Mouse (Mus musculus): ENCODE data around the gene Kcnab3. TPM values are rescaled to one million over a fixed set of nuclear protein-coding genes. Genes with fewer than 3 reads are reported as not detected.

The Kcnab3 gene
- polyA plus RNA-seq, 1 experiment from 2014 or later: 5.1 TPM

GRCm38 (mm10) chr11:69321580-69321979 is 4.5 kb upstream of the Kcnab3 start:
- Histone ChIP-seq H3K9me3 (no peaks in the 10 kb centered on the region), H3K36me3 (peaks cover 19% of the 10 kb centered on the region), H3K4me2 (replicated peaks) (peak overlapping the region; percentile 67; the same call in 1 of the 2 replicates), H3K9ac (replicated peaks) (0 out of 2 replicates have a peak overlapping the region, but pooled peaks have one; percentile 72), H3K27ac (replicated peaks) (0 out of 2 replicates have a peak overlapping the region, but pooled peaks have one; percentile 21), H3K4me1 (peaks cover 42% of the 10 kb centered on the region), H3K27me3 (no peaks in the 10 kb centered on the region), H3K4me3 (peak overlapping the region; percentile 59)
- ATAC-seq (replicated peaks): no peak
- 93% methylated on average over 6 of the region's 6 CpGs for WGBS

- H3K4me3 ChIP-seq: peak overlapping the region; percentile 59
- H3K27me3 ChIP-seq: peaks cover 1% of the 10 kb centered on the region; the same call in 1 of the 2 replicates
- H3K4me1 ChIP-seq: peaks cover 46% of the 10 kb centered on the region
- peaks cover 19% of the 10 kb centered on the region for H3K36me3 ChIP-seq
- peak overlapping the region; percentile 72 for H3K9ac ChIP-seq (replicated peaks)
- peak overlapping the region; percentile 21; the same call in 1 of the 2 replicates for H3K27ac ChIP-seq (replicated peaks)
- H3K9me3 ChIP-seq: no peaks in the 10 kb centered on the region
- no peak for ATAC-seq (replicated peaks)
- peak overlapping the region; percentile 67 for H3K4me2 ChIP-seq (replicated peaks)
- WGBS: 50% methylated on average over 6 of the region's 6 CpGs
Measured at GRCm38 (mm10) chr11:69322010-69322409, 4.0 kb upstream of the Kcnab3 start.

GRCm38 (mm10) chr11:69322693-69323471 is 3.2 kb upstream of the Kcnab3 start:
- ATAC-seq (replicated peaks): no peak
- Histone ChIP-seq H3K4me1 (peaks cover 49% of the 10 kb centered on the region), H3K9ac (replicated peaks) (peak overlapping the region; percentile 72)

GRCm38 (mm10) chr11:69323667-69324111 is 2.4 kb upstream of the Kcnab3 start, which contains the start of the genes Cntrob and Trappc1:
Gene Cntrob (minus strand): TSS chr11:69323775.
Gene Trappc1 (plus strand): TSS chr11:69323980.
- Histone ChIP-seq H3K4me2 (replicated peaks) (peak within 1 kb of the TSS; percentile 78), H3K27me3 (peaks cover 6% of the 10 kb centered on the region; the same call in 1 of the 2 replicates), H3K4me3 (peak within 1 kb of the TSS; percentile 59), H3K4me1 (peaks cover 49% of the 10 kb centered on the region), H3K9ac (replicated peaks) (peak within 1 kb of the TSS; percentile 72), H3K27ac (replicated peaks) (peak within 1 kb of the TSS; percentile 86), H3K9me3 (no peaks in the 10 kb centered on the region), H3K36me3 (peaks cover 5% of the 10 kb centered on the region)
- peak; percentile 96 for ATAC-seq (replicated peaks)
- under 1% methylated on average over 30 of the region's 30 CpGs for WGBS

More at GRCm38 (mm10) chr11:69322693-69323471, 3.2 kb upstream of the Kcnab3 start:
- 13% methylated on average over 18 of the region's 18 CpGs for WGBS
- Histone ChIP-seq H3K4me2 (replicated peaks) (peak overlapping the region; percentile 67), H3K36me3 (peaks cover 11% of the 10 kb centered on the region), H3K27ac (replicated peaks) (peak overlapping the region; percentile 86), H3K27me3 (peaks cover 6% of the 10 kb centered on the region; the same call in 1 of the 2 replicates), H3K4me3 (peak overlapping the region; percentile 59), H3K9me3 (no peaks in the 10 kb centered on the region)

- 0 out of 2 replicates have a peak overlapping the region, but pooled peaks have one; percentile 72 for H3K9ac ChIP-seq (replicated peaks)
- no peaks in the 10 kb centered on the region for H3K36me3 ChIP-seq
- peaks cover 49% of the 10 kb centered on the region for H3K4me1 ChIP-seq
- peak overlapping the region; percentile 78 for H3K4me2 ChIP-seq (replicated peaks)
- peak overlapping the region; percentile 59; the same call in 1 of the 2 replicates for H3K4me3 ChIP-seq
- WGBS: 86% methylated on average over 6 of the region's 6 CpGs
- H3K27ac ChIP-seq (replicated peaks): no peak overlapping the region
- H3K27me3 ChIP-seq: peaks cover 6% of the 10 kb centered on the region; the same call in 1 of the 2 replicates
- H3K9me3 ChIP-seq: no peaks in the 10 kb centered on the region
- ATAC-seq (replicated peaks): no peak
Measured at GRCm38 (mm10) chr11:69324749-69325148, 1.3 kb upstream of the Kcnab3 start.

- peaks cover 6% of the 10 kb centered on the region; the same call in 1 of the 2 replicates for H3K27me3 ChIP-seq
- no peaks in the 10 kb centered on the region for H3K9me3 ChIP-seq
- peak overlapping the region; percentile 53 for H3K4me3 ChIP-seq
- ATAC-seq (replicated peaks): no peak
- H3K9ac ChIP-seq (replicated peaks): peak overlapping the region; percentile 67
- peak overlapping the region; percentile 85 for H3K4me2 ChIP-seq (replicated peaks)
- no peaks in the 10 kb centered on the region for H3K36me3 ChIP-seq
- 0 out of 2 replicates have a peak overlapping the region, but pooled peaks have one; percentile 36 for H3K27ac ChIP-seq (replicated peaks)
- H3K4me1 ChIP-seq: peaks cover 53% of the 10 kb centered on the region
- under 1% methylated on average over 45 of the region's 45 CpGs for WGBS
Measured at GRCm38 (mm10) chr11:69326408-69327156, 524 bp downstream of the Kcnab3 start.

GRCm38 (mm10) chr11:69327157-69327442 is 1.0 kb downstream of the Kcnab3 start:
- Histone ChIP-seq H3K27me3 (peaks cover 6% of the 10 kb centered on the region; the same call in 1 of the 2 replicates), H3K27ac (replicated peaks) (no peak overlapping the region), H3K4me1 (peaks cover 51% of the 10 kb centered on the region), H3K4me3 (peak overlapping the region; percentile 53; the same call in 1 of the 2 replicates), H3K9ac (replicated peaks) (no peak overlapping the region; the same call in 1 of the 2 replicates), H3K9me3 (no peaks in the 10 kb centered on the region), H3K4me2 (replicated peaks) (peak overlapping the region; percentile 85), H3K36me3 (no peaks in the 10 kb centered on the region)
- ATAC-seq (replicated peaks): no peak
- WGBS: 15% methylated on average over 9 of the region's 9 CpGs

- Histone ChIP-seq H3K4me1 (peaks cover 51% of the 10 kb centered on the region), H3K36me3 (no peaks in the 10 kb centered on the region)
- 59% methylated on average over 6 of the region's 6 CpGs for WGBS
Measured at GRCm38 (mm10) chr11:69327648-69328047, 1.6 kb downstream of the Kcnab3 start.

GRCm38 (mm10) chr11:69328517-69328916 is 2.5 kb downstream of the Kcnab3 start:
- H3K9ac ChIP-seq (replicated peaks): no peak overlapping the region
- H3K27me3 ChIP-seq: peaks cover 6% of the 10 kb centered on the region; the same call in 1 of the 2 replicates
- no peak for ATAC-seq (replicated peaks)
- H3K4me1 ChIP-seq: peaks cover 47% of the 10 kb centered on the region
- H3K4me3 ChIP-seq: no peak overlapping the region
- no peak overlapping the region for H3K4me2 ChIP-seq (replicated peaks)
- no peaks in the 10 kb centered on the region for H3K9me3 ChIP-seq
- no peaks in the 10 kb centered on the region for H3K36me3 ChIP-seq
- 95% methylated on average over 6 of the region's 6 CpGs for WGBS
- no peak overlapping the region for H3K27ac ChIP-seq (replicated peaks)

More at GRCm38 (mm10) chr11:69327648-69328047, 1.6 kb downstream of the Kcnab3 start:
- Histone ChIP-seq H3K27ac (replicated peaks) (no peak overlapping the region), H3K4me3 (no peak overlapping the region), H3K4me2 (replicated peaks) (no peak overlapping the region), H3K9ac (replicated peaks) (no peak overlapping the region), H3K27me3 (peaks cover 6% of the 10 kb centered on the region; the same call in 1 of the 2 replicates), H3K9me3 (no peaks in the 10 kb centered on the region)
- ATAC-seq (replicated peaks): no peak

- H3K4me1 ChIP-seq: peaks cover 27% of the 10 kb centered on the region
- no peak for ATAC-seq (replicated peaks)
- H3K4me2 ChIP-seq (replicated peaks): peak overlapping the region; percentile 62
- H3K9ac ChIP-seq (replicated peaks): no peak overlapping the region
- WGBS: 90% methylated on average over 6 of the region's 6 CpGs
- H3K36me3 ChIP-seq: no peaks in the 10 kb centered on the region
- peaks cover 6% of the 10 kb centered on the region; the same call in 1 of the 2 replicates for H3K27me3 ChIP-seq
- peak overlapping the region; percentile 74; the same call in 1 of the 2 replicates for H3K27ac ChIP-seq (replicated peaks)
- no peaks in the 10 kb centered on the region for H3K9me3 ChIP-seq
- H3K4me3 ChIP-seq: 0 out of 2 replicates have a peak overlapping the region, but pooled peaks have one; percentile 47
Measured at GRCm38 (mm10) chr11:69331152-69331551, 5.1 kb downstream of the Kcnab3 start.

GRCm38 (mm10) chr11:69331929-69332405 is 5.9 kb downstream of the Kcnab3 start:
- Histone ChIP-seq H3K27me3 (peaks cover 5% of the 10 kb centered on the region; the same call in 1 of the 2 replicates), H3K4me1 (peaks cover 20% of the 10 kb centered on the region), H3K9me3 (no peaks in the 10 kb centered on the region), H3K9ac (replicated peaks) (peak overlapping the region; percentile 67), H3K4me3 (peak overlapping the region; percentile 47), H3K4me2 (replicated peaks) (peak overlapping the region; percentile 62), H3K36me3 (no peaks in the 10 kb centered on the region), H3K27ac (replicated peaks) (peak overlapping the region; percentile 74)
- peak; percentile 80 for ATAC-seq (replicated peaks)
- 2% methylated on average over 24 of the region's 24 CpGs for WGBS

All from forebrain, embryonic 15.5 days (tissue).